Mouse (Mus musculus) hindbrain, embryonic 13.5 days (tissue): ENCODE data around the gene Zfp558. TPM values are rescaled to one million over a fixed set of nuclear protein-coding genes. Genes with fewer than 3 reads are reported as not detected.
A peak's percentile ranks its signal among the peaks of the same experiment; 100 is the strongest.
"Not testable (repeated sequence)": the region's sequence is repeated elsewhere in the genome, so short reads cannot be mapped to it uniquely, and the experiment has no call there.

Source experiments
- ATAC-seq: fragments of 200-750 bp; cut with Nextera tagmentation; 2 replicates; pipeline ENCODE4 v1.8.0; 2017; ENCODE audit warnings: moderate TSS enrichment; ENCODE audit not compliant: low FRiP score
- H3K27ac ChIP-seq: fragments of 300-500 bp; sonication (generic); 2 replicates; pipeline ENCODE4 v1.5.1; 2015; ENCODE audit warnings: inconsistent platforms, mild to moderate bottlenecking, moderate library complexity
- H3K27me3 ChIP-seq: fragments of 300-500 bp; sonication (generic); 2 replicates; pipeline ENCODE4 v1.6.1; 2015; ENCODE audit warnings: mild to moderate bottlenecking, inconsistent platforms
- H3K36me3 ChIP-seq: fragments of 300-500 bp; sonication (generic); 2 replicates; pipeline ENCODE4 v1.6.1; 2015; ENCODE audit warnings: mild to moderate bottlenecking, inconsistent platforms
- H3K4me1 ChIP-seq: fragments of 300-500 bp; sonication (generic); replicated peaks from 2 replicates; pipeline ENCODE4 v1.6.1; 2015; ENCODE audit warnings: inconsistent platforms
- H3K4me2 ChIP-seq: fragments of 300-500 bp; sonication (generic); 2 replicates; pipeline ENCODE4 v1.6.1; 2015; ENCODE audit warnings: inconsistent platforms, mild to moderate bottlenecking, moderate library complexity
- H3K4me3 ChIP-seq: fragments of 300-500 bp; sonication (generic); 2 replicates; pipeline ENCODE4 v1.5.1; 2015; ENCODE audit warnings: mild to moderate bottlenecking, inconsistent platforms
- H3K9ac ChIP-seq: fragments of 300-500 bp; sonication (generic); 2 replicates; pipeline ENCODE4 v1.6.1; 2015; ENCODE audit warnings: mild to moderate bottlenecking, inconsistent platforms
- H3K9me3 ChIP-seq: fragments of 300-500 bp; sonication (generic); 2 replicates; pipeline ENCODE4 v1.6.1; 2016; ENCODE audit warnings: inconsistent platforms
- WGBS: fragments of 180-500 bp; shearing (Covaris S2); methylation state at CpG from one replicate; pipeline ENCODE4 v1.1.7; 2015; 5-methylcytosine and 5-hydroxymethylcytosine counted together
- microRNA-seq: library from miRNA; unstranded; fragments of <30 nt; microRNA quantifications from one replicate; pipeline ENCODE4, GENCODE M21; 2016
- polyA plus RNA-seq: library from polyadenylated mRNA; unstranded; fragments of >200 nt; fragmentation: Nextera tagmentation; extraction: Ambion mirVana; gene quantifications from 2 replicates; pipeline ENCODE4 v1.2.1, GENCODE M21; 2015

Gene Zfp558
- polyA plus RNA-seq, result 39.3 and 42.1 TPM in 2 replicates

DNA sequence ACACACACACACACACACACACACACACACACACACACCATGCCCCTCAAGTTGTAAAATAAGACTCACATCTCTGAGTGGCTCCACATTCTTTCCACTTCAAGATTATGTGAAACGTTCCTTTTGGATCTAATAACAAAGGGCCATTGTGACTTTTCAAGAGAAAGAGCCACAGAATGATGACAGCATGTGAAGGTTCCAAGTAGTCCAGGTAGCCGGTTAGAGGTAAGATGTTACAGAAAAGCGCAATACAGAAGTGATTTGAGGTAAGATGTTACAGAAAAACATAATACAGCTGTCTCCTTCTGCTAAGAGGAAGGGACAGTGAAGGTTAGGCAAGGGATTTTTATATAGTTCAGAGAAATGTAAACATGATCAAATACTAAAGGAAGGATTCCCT, at the start of gene Zfp558, which contains the start of gene Mbd3l1:
Zfp558 (minus strand) TSS at position 101 of the 400 bp plus-strand sequence.
Mbd3l1 (plus strand) TSS at position 192 of the 400 bp plus-strand sequence.
- Histone ChIP-seq H3K4me3 (no peak within 1 kb of the TSS), H3K36me3 (no peaks in the 10 kb centered on the region), H3K4me2 (no peak within 1 kb of the TSS), H3K27ac (no peak within 1 kb of the TSS), H3K9me3 (no peaks in the 10 kb centered on the region), H3K9ac (no peak within 1 kb of the TSS), H3K27me3 (peaks cover 6% of the 10 kb centered on the region; the same call in 1 of the 2 replicates), H3K4me1 (0 out of 2 replicates have a peak, but pooled peaks cover 4% of the 10 kb centered on the region)
- WGBS, result 81% methylated on average over 3 of the region's 3 CpGs
- no peak for ATAC-seq

DNA sequence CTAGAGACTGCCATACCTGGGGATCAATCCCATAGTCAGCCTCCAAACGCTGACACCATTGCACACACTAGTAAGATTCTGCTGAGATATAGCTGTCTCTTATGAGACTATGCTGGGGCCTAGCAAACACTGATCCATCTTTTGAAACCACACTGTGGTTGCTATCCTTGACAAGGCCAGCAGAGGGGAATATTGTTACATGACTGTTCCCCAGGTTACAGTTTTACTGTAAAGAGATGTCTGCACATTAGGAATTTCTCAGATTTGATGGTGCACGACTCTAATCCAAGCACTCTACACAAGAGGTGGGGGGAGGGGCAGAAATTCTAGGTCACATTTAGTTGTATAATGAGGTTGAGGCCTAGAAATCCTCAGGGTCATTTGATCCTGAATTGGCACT, 30.0 kb upstream of the Zfp558 start:
- Histone ChIP-seq H3K4me2 (no peak overlapping the region), H3K27me3 (no peaks in the 10 kb centered on the region), H3K9ac (no peak overlapping the region), H3K4me3 (no peak overlapping the region), H3K9me3 (no peaks in the 10 kb centered on the region), H3K4me1 (no peaks in the 10 kb centered on the region), H3K27ac (no peak overlapping the region), H3K36me3 (no peaks in the 10 kb centered on the region)
- 66% methylated on average over 2 of the region's 2 CpGs for WGBS
- no peak for ATAC-seq

DNA sequence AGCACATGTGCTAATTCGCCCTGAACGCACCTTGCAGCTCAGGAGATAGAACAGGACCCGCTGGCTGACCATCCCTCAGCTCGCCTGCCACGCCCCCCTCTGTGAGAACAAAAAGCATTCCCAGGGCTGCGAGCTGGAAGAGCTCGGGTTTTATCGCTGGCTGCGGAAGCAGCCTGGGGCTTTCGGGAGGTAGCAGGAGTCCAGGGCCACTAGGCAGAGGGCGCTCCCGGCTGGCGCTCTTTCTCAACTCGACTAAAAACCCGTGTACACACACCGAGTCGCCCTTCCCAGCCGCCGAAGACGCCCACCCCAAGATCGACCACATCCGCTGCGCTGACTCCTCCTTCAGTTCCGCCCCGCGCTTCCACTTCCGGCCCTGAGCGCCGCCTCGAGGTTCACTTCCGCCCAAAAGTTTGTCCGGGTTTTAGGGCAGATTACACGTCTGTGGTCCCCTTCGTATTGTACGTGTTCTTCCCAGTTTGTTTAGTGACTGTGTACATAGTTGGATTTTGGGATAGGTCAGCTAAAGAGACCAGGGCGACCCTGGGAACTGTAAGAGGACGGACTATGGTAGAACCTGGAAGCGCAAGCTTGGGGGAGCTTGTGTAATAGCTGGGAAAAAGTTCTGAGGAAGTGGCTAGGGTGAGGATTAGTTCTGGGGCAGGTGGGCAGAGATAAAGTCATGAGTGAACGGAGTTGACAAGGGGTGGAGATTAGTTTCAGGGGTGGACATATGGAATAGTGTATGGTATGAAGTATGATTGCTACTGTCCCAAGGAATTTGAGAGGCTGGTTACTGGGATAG, 4.5 kb downstream of the Zfp558 start:
- peaks cover 6% of the 10 kb centered on the region; the same call in 1 of the 2 replicates for H3K27me3 ChIP-seq
- peak; percentile 98 for ATAC-seq
- H3K4me2 ChIP-seq, result peak overlapping the region; percentile 64
- H3K4me1 ChIP-seq, result peaks cover 18% of the 10 kb centered on the region
- H3K9ac ChIP-seq, result peak overlapping the region; percentile 83
- H3K4me3 ChIP-seq, result peak overlapping the region; percentile 68
- WGBS, result 5% methylated on average over 39 of the region's 39 CpGs
- peak overlapping the region; percentile 96 for H3K27ac ChIP-seq
- H3K36me3 ChIP-seq, result peaks cover 18% of the 10 kb centered on the region
- no peaks in the 10 kb centered on the region for H3K9me3 ChIP-seq

DNA sequence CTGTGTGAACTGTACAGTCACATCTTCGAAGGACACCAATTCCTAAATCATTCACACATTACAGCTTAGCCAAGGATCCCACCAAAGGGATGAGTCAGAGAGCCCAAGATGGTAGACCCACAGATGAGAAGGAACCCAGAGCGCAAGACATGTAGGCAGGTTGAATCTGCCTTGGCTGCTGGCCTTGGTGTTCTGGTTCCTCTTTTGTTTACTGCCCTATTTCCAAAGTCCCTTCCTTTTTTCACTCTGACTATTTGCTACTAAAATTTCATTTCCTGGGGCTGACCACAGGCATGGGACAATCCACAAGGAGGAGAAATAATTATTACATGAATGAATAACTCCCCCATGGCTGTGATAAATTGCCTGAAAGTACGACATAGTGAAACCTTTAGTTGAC, 10.1 kb downstream of the Zfp558 start:
- no peak overlapping the region for H3K4me3 ChIP-seq
- 92% methylated on average over 3 of the region's 3 CpGs for WGBS
- no peak overlapping the region for H3K4me2 ChIP-seq
- ATAC-seq, result no peak
- peaks cover 19% of the 10 kb centered on the region for H3K4me1 ChIP-seq
- H3K27ac ChIP-seq, result no peak overlapping the region
- peaks cover 70% of the 10 kb centered on the region for H3K36me3 ChIP-seq
- no peak overlapping the region for H3K9ac ChIP-seq
- H3K27me3 ChIP-seq, result no peaks in the 10 kb centered on the region
- peaks cover 4% of the 10 kb centered on the region; the same call in 1 of the 2 replicates for H3K9me3 ChIP-seq

DNA sequence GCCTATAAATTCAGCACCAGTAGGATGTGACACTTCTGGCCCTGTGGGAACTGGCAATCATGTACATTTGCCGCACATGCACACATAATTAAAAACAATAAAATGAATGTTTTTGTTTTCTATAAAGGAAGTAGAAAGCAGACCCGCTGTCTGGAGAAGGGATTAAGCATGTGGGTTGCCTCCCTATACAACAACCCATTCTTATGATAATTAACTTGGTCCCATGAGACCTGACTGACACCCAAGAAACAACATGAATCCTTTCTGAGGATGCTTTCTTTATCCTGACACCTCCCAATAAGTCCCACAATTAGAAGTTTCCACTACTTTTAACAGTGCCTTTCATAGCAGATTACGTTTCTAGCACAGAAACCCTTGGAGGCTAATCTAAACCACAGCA, 10.7 kb downstream of the Zfp558 start:
- ATAC-seq, result no peak
- Histone ChIP-seq H3K9ac (no peak overlapping the region), H3K36me3 (peaks cover 76% of the 10 kb centered on the region), H3K4me3 (no peak overlapping the region), H3K27ac (no peak overlapping the region), H3K9me3 (peaks cover 4% of the 10 kb centered on the region; the same call in 1 of the 2 replicates), H3K4me2 (no peak overlapping the region), H3K27me3 (no peaks in the 10 kb centered on the region), H3K4me1 (peaks cover 15% of the 10 kb centered on the region)
- WGBS, result 44% methylated on average over 3 of the region's 3 CpGs

DNA sequence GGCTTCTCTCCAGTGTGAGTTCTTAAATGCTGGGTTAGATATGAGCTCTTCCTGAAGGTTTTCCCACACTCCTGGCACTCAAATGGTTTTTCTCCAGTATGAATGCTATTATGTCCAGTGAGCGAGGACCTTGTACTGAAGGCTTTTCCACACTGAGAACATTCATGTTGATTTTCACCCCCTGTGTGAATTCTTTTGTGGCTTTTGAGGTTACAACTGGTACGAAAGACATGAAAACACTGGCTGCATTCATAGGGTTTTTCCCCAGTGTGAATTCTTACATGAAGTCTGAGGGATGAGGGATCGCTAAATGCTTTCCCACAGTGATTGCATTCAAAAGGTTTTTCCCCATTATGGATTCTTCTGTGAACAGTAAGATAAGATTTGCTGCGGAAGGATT, 21.5 kb downstream of the Zfp558 start:
- ATAC-seq, result no peak
- H3K4me3 ChIP-seq, result no peak overlapping the region
- H3K36me3 ChIP-seq, result peaks cover 67% of the 10 kb centered on the region
- H3K4me1 ChIP-seq, result no peaks in the 10 kb centered on the region
- no peaks in the 10 kb centered on the region for H3K9me3 ChIP-seq
- no peak overlapping the region for H3K27ac ChIP-seq
- no peak overlapping the region for H3K4me2 ChIP-seq
- H3K27me3 ChIP-seq, result no peaks in the 10 kb centered on the region
- WGBS, result 88% methylated on average over 4 of the region's 4 CpGs
- H3K9ac ChIP-seq, result no peak overlapping the region

DNA sequence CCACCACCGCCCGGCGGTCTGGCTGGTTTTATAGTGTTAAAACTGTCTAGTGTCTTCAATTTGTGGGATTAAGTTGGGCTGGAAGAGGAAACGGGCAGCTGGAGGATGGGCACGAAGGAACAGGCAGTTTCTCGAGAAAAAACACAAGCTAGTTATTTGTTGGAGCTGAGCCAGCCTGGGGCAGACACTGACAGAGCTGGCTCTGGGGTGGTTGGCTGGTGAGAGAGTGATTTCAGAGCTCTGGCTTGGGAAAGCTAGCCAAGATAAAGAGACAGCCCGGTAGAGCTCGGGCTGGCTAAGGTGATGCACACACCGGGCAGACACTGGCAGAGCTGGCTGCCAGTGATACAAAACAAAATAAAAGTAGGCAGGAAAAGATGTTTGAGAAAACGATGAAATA, 46.4 kb downstream of the Zfp558 start:
- 85% methylated on average over 10 of the region's 10 CpGs for WGBS
- no peak for ATAC-seq
- no peak overlapping the region for H3K27ac ChIP-seq
- no peak overlapping the region for H3K4me3 ChIP-seq
- no peak overlapping the region for H3K9ac ChIP-seq
- H3K4me2 ChIP-seq, result no peak overlapping the region
- no peaks in the 10 kb centered on the region for H3K27me3 ChIP-seq
- H3K4me1 ChIP-seq, result no peaks in the 10 kb centered on the region
- H3K9me3 ChIP-seq, result no peaks in the 10 kb centered on the region
- H3K36me3 ChIP-seq, result no peaks in the 10 kb centered on the region

DNA sequence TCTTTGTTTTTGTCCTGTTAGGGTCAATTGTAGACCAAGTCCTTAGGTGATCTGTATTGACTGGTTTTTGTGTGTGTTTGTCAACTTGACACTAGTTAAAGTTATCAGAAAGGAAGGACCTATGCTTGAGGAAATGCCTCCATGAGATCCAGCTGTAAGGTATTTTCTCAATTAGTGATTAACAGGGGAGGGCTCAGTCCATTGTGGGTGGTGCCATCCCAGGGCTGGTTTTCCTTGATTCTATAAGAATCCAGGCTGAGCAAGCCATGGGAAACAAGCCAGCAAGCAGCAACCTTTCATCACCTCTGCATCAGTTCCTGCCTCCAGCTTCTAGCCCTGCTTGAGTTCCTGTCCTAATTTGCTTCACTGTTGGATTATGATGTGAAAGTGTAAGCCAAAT, 47.7 kb downstream of the Zfp558 start, which contains the start of gene Mbd3l2:
Mbd3l2 (plus strand) TSS at position 301 of the 400 bp plus-strand sequence.
- H3K36me3 ChIP-seq, result no peaks in the 10 kb centered on the region

DNA sequence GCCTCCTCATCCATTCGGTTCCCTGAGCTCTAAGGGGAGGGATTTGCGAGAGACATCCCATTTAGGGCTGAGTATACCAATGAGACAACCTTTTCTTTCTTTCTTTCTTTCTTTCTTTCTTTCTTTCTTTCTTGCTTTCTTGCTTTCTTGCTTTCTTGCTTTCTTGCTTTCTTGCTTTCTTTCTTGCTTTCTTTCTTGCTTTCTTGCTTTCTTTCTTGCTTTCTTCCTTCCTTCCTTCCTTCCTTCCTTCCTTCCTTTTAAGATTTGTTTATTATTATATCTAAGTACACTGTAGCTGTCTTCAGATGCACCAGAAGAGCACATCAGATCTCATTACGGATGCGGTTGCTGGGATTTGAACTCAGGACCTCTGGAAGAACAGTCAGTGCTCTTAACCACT, 65.7 kb downstream of the Zfp558 start:
- not testable (repeated sequence) for H3K36me3 ChIP-seq, H3K27me3 ChIP-seq, H3K4me3 ChIP-seq, H3K9me3 ChIP-seq, ATAC-seq, H3K9ac ChIP-seq, H3K27ac ChIP-seq, H3K4me2 ChIP-seq, H3K4me1 ChIP-seq
- 93% methylated on average over 4 of the region's 4 CpGs for WGBS

More for the DNA sequence above, 47.7 kb downstream of the Zfp558 start, which contains the start of gene Mbd3l2:
- H3K4me2 ChIP-seq, result no peak within 1 kb of the TSS
- H3K4me1 ChIP-seq, result no peaks in the 10 kb centered on the region
- no peak for ATAC-seq
- H3K27me3 ChIP-seq, result no peaks in the 10 kb centered on the region
- H3K27ac ChIP-seq, result no peak within 1 kb of the TSS
- H3K9ac ChIP-seq, result no peak within 1 kb of the TSS
- no peaks in the 10 kb centered on the region for H3K9me3 ChIP-seq
- no peak within 1 kb of the TSS for H3K4me3 ChIP-seq

Small RNAs within 50 kb of the gene (microRNA-seq; reads per million reads assigned to microRNA genes)
- not detected for gene Gm22854

Other genes with a start within 250 kb of the Zfp558 start
- gene Chordc1, start 186.1 kb downstream of the Zfp558 start, polyA plus RNA-seq, result 138 and 147 TPM in 2 replicates
- 2.0 and 2.5 TPM in 2 replicates for gene Naalad2, start 75.3 kb downstream of the Zfp558 start, polyA plus RNA-seq
- not detected in 2 replicates for gene Ubtfl1, start 73.8 kb downstream of the Zfp558 start, polyA plus RNA-seq
- 0.08 TPM in 1 of 2 replicates, not detected in the other for gene Mbd3l2, start 47.6 kb downstream of the Zfp558 start, polyA plus RNA-seq
- gene Mbd3l1, start 91 bp upstream of the Zfp558 start, polyA plus RNA-seq, result not detected in 2 replicates
- gene Muc16, start 196.3 kb upstream of the Zfp558 start, polyA plus RNA-seq, result not detected in 2 replicates